Mouse (Mus musculus): Measurements from ENCODE around the gene Ep400. TPM values are rescaled to one million over a fixed set of nuclear protein-coding genes. Genes with fewer than 3 reads are reported as not detected.

Ep400 gene
- polyA plus RNA-seq, 1 experiment = 155 TPM

- DNase-seq = no peak
- Histone ChIP-seq H3K27me3 (ENCODE audit: control insufficient read depth, insufficient read depth, low read length) (no peaks in the 10 kb centered on the region), H3K36me3 (ENCODE audit: control insufficient read depth, insufficient read depth, low read length) (no peaks in the 10 kb centered on the region), H3K4me1 (replicated peaks; ENCODE audit: control insufficient read depth, insufficient read depth, low read length) (peaks cover 3% of the 10 kb centered on the region; the same call in 1 of the 2 replicates), H3K4me3 (ENCODE audit: control insufficient read depth, insufficient read depth, low read length) (no peak overlapping the region), H3K27ac (ENCODE audit: control insufficient read depth, insufficient read depth, low read length) (no peak overlapping the region)
- no peak for TF ChIP-seq CTCF (IDR thresholded peaks at IDR 0.05; ENCODE audit: borderline replicate concordance, control insufficient read depth, extremely low read depth, insufficient read depth, low read length, poor library complexity)
- no peak for TF ChIP-seq POLR2A (IDR thresholded peaks at IDR 0.05; ENCODE audit: control insufficient read depth, extremely low read depth, insufficient read depth, low read length, poor library complexity)
- 38% methylated on average over 6 of the region's 6 CpGs for WGBS
These were observed 134.4 kb downstream of the Ep400 start for GRCm38 (mm10) chr5:110635951-110636707.

DNA sequence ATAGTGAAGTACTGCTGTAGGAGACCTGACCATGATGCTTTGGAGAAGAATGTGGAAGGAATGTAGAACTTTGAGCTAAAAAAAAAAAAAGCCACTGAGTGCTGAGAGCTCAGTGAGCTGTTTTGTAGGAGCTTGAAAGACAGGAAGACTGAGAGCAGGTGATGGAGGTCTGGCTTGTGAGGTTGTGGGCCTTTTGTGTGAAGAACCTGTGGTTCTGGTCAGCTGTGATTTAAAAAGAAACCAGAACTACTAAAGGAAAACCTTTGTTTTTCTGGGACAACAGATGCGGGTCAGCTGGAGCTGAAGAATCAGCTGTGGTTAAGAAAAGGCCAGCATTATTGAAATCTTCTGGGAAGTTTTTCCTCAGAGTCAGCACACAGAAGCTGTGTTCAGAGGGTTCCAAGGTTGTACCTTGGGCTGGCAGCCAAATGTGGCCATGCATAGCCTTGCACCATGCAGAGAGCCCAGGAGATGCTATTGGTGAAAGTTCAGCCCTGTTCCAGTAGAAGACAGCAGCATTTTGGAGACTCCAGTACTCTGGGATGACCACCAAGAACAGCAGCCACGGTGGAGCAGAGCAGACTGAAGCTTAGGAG is 140.9 kb downstream of the Ep400 start:
- 72% methylated on average over 2 of the region's 2 CpGs for WGBS

GRCm38 (mm10) chr5:110628156-110628555 is 142.4 kb downstream of the Ep400 start:
- no peaks in the 10 kb centered on the region for H3K36me3 ChIP-seq (ENCODE audit: control insufficient read depth, insufficient read depth, low read length)
- no peak overlapping the region for H3K4me3 ChIP-seq (ENCODE audit: control insufficient read depth, insufficient read depth, low read length)
- DNase-seq = no peak
- TF ChIP-seq POLR2A (IDR thresholded peaks at IDR 0.05; ENCODE audit: control insufficient read depth, extremely low read depth, insufficient read depth, low read length, poor library complexity) (no peak), CTCF (IDR thresholded peaks at IDR 0.05; ENCODE audit: borderline replicate concordance, control insufficient read depth, extremely low read depth, insufficient read depth, low read length, poor library complexity) (no peak)
- H3K27ac ChIP-seq (ENCODE audit: control insufficient read depth, insufficient read depth, low read length) = no peak overlapping the region
- no peaks in the 10 kb centered on the region for H3K27me3 ChIP-seq (ENCODE audit: control insufficient read depth, insufficient read depth, low read length)
- no peaks in the 10 kb centered on the region for H3K4me1 ChIP-seq (replicated peaks; ENCODE audit: control insufficient read depth, insufficient read depth, low read length)
- WGBS = 47% methylated on average over 19 of the region's 19 CpGs

More for the DNA sequence above, 140.9 kb downstream of the Ep400 start:
- H3K27ac ChIP-seq (ENCODE audit: control insufficient read depth, insufficient read depth, low read length) = no peak overlapping the region
- no peaks in the 10 kb centered on the region for H3K27me3 ChIP-seq (ENCODE audit: control insufficient read depth, insufficient read depth, low read length)
- no peaks in the 10 kb centered on the region for H3K36me3 ChIP-seq (ENCODE audit: control insufficient read depth, insufficient read depth, low read length)
- no peak for DNase-seq
- no peaks in the 10 kb centered on the region for H3K4me1 ChIP-seq (replicated peaks; ENCODE audit: control insufficient read depth, insufficient read depth, low read length)
- no peak overlapping the region for H3K4me3 ChIP-seq (ENCODE audit: control insufficient read depth, insufficient read depth, low read length)
- no peak for TF ChIP-seq POLR2A (IDR thresholded peaks at IDR 0.05; ENCODE audit: control insufficient read depth, extremely low read depth, insufficient read depth, low read length, poor library complexity)
- no peak for TF ChIP-seq CTCF (IDR thresholded peaks at IDR 0.05; ENCODE audit: borderline replicate concordance, control insufficient read depth, extremely low read depth, insufficient read depth, low read length, poor library complexity)

- WGBS = 90% methylated on average over 10 of the region's 10 CpGs
- Histone ChIP-seq H3K27ac (ENCODE audit: control insufficient read depth, insufficient read depth, low read length) (no peak overlapping the region), H3K4me3 (ENCODE audit: control insufficient read depth, insufficient read depth, low read length) (no peak overlapping the region), H3K36me3 (ENCODE audit: control insufficient read depth, insufficient read depth, low read length) (no peaks in the 10 kb centered on the region), H3K4me1 (replicated peaks; ENCODE audit: control insufficient read depth, insufficient read depth, low read length) (no peaks in the 10 kb centered on the region), H3K27me3 (ENCODE audit: control insufficient read depth, insufficient read depth, low read length) (no peaks in the 10 kb centered on the region)
- DNase-seq = no peak
- TF ChIP-seq POLR2A (IDR thresholded peaks at IDR 0.05; ENCODE audit: control insufficient read depth, extremely low read depth, insufficient read depth, low read length, poor library complexity) (no peak), CTCF (IDR thresholded peaks at IDR 0.05; ENCODE audit: borderline replicate concordance, control insufficient read depth, extremely low read depth, insufficient read depth, low read length, poor library complexity) (no peak)
These were observed 143.2 kb downstream of the Ep400 start for GRCm38 (mm10) chr5:110627351-110627750.

DNA sequence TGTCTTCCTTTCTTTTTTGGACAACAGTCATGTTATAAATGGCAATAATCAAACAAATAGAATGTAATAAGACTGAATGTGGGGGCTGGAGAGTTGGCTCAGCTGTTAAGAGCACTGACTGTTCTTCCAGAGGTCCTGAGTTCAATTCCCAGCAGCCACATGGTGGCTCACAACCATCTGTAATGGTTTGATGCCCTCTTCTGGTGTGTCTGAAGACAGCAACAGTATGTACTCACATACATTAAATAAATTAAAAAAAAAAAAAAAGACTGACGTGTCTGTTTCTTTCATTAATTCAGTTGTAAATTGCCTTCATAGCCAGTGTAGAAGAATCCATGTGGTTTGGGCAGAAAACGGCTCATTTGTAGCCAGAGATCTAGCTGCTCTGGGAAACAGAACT is 146.2 kb downstream of the Ep400 start:
- H3K36me3 ChIP-seq (ENCODE audit: control insufficient read depth, insufficient read depth, low read length) = no peaks in the 10 kb centered on the region
- H3K27me3 ChIP-seq (ENCODE audit: control insufficient read depth, insufficient read depth, low read length) = no peaks in the 10 kb centered on the region
- TF ChIP-seq POLR2A (IDR thresholded peaks at IDR 0.05; ENCODE audit: control insufficient read depth, extremely low read depth, insufficient read depth, low read length, poor library complexity) (no peak), CTCF (IDR thresholded peaks at IDR 0.05; ENCODE audit: borderline replicate concordance, control insufficient read depth, extremely low read depth, insufficient read depth, low read length, poor library complexity) (no peak)
- no peak for DNase-seq
- H3K27ac ChIP-seq (ENCODE audit: control insufficient read depth, insufficient read depth, low read length) = no peak overlapping the region
- H3K4me1 ChIP-seq (replicated peaks; ENCODE audit: control insufficient read depth, insufficient read depth, low read length) = no peaks in the 10 kb centered on the region
- no peak overlapping the region for H3K4me3 ChIP-seq (ENCODE audit: control insufficient read depth, insufficient read depth, low read length)
- 92% methylated on average over 2 of the region's 2 CpGs for WGBS

DNA sequence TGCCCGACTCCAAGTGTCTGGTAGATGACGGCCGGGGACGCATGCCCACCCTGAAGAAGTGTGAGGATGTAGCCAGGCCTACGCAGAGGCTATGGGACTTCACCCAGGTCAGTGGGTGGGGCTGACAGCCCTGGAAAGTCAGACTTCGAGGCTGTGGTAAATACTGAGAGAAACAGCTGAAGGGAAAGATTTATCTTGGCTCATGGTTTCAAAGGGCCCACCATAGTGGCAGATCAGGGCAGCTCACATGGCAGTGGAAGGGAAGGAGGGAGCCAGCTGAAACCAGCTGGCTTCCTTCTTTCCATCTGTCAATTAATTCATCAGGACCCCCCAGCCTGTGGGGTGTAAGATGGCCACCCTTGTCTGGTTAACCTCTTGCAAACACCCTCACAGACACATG is 151.3 kb downstream of the Ep400 start:
- no peak overlapping the region for H3K27ac ChIP-seq (ENCODE audit: control insufficient read depth, insufficient read depth, low read length)
- no peak for DNase-seq
- H3K4me1 ChIP-seq (replicated peaks; ENCODE audit: control insufficient read depth, insufficient read depth, low read length) = no peaks in the 10 kb centered on the region
- WGBS = 94% methylated on average over 6 of the region's 6 CpGs
- no peaks in the 10 kb centered on the region for H3K36me3 ChIP-seq (ENCODE audit: control insufficient read depth, insufficient read depth, low read length)
- TF ChIP-seq POLR2A (IDR thresholded peaks at IDR 0.05; ENCODE audit: control insufficient read depth, extremely low read depth, insufficient read depth, low read length, poor library complexity) (no peak), CTCF (IDR thresholded peaks at IDR 0.05; ENCODE audit: borderline replicate concordance, control insufficient read depth, extremely low read depth, insufficient read depth, low read length, poor library complexity) (no peak)
- no peaks in the 10 kb centered on the region for H3K27me3 ChIP-seq (ENCODE audit: control insufficient read depth, insufficient read depth, low read length)
- no peak overlapping the region for H3K4me3 ChIP-seq (ENCODE audit: control insufficient read depth, insufficient read depth, low read length)

Other genes with a start within 250 kb of the Ep400 start
- 0.87 and 1.3 TPM in 2 replicates for gene Galnt9, start 226.4 kb downstream of the Ep400 start, polyA plus RNA-seq (2012; rRNA removed)
- 140 and 153 TPM in 2 replicates for gene Noc4l, start 117.3 kb downstream of the Ep400 start, polyA plus RNA-seq (2012; rRNA removed)
- gene Ddx51, start 117.3 kb downstream of the Ep400 start, polyA plus RNA-seq (2012; rRNA removed) = 33.4 and 34.6 TPM in 2 replicates
- gene Pus1, start 9.9 kb upstream of the Ep400 start, polyA plus RNA-seq (2012; rRNA removed) = 27.4 and 28.5 TPM in 2 replicates
- gene Ulk1, start 39.4 kb upstream of the Ep400 start, polyA plus RNA-seq (2012; rRNA removed) = 130 and 136 TPM in 2 replicates
- gene Hscb, start 69.1 kb upstream of the Ep400 start, polyA plus RNA-seq (2012; rRNA removed) = 20.6 and 23.1 TPM in 2 replicates
- gene Chek2, start 69.3 kb upstream of the Ep400 start, polyA plus RNA-seq (2012; rRNA removed) = 16.1 and 16.3 TPM in 2 replicates
- 4.8 and 5.8 TPM in 2 replicates for gene Ttc28, start 109.1 kb upstream of the Ep400 start, polyA plus RNA-seq (2012; rRNA removed)